Mouse (Mus musculus) left cerebral cortex, adult 2 months (tissue): Measurements from ENCODE around the gene Prkce. TPM values are rescaled to one million over a fixed set of nuclear protein-coding genes. Genes with fewer than 3 reads are reported as not detected.
A peak's percentile ranks its signal among the peaks of the same experiment; 100 is the strongest.

ENCODE experiments used
- DNase-seq, 2 experiments: peaks; one replicate each; pipeline ENCODE4 v3.0.0; 2021 to 2022; ENCODE audit warnings: low spot score in 2 of 2, mixed read lengths in 1 of 2; ENCODE audit errors: extremely low spot score in 1 of 2
- H3K27ac ChIP-seq: fragments of 200-600 bp; 2 replicates; pipeline ENCODE4 v1.8.1; 2022
- H3K4me3 ChIP-seq: fragments of 200-600 bp; 2 replicates; pipeline ENCODE4 v1.8.1; 2022
- CTCF ChIP-seq: fragments of 200-600 bp; IDR thresholded peaks from 2 replicates; pipeline ENCODE4 v1.8.1; 2022; ENCODE audit warnings: antibody characterized with exemption, mild to moderate bottlenecking, moderate library complexity
- intact Hi-C: fragments of 180-260 bp; cut with DNase I; formaldehyde crosslinking; loops from one replicate; pipeline ENCODE4 v1.15.1; 2025
- total RNA-seq, 2 experiments: library from RNA; stranded (reverse); gene quantifications; 2 replicates each; pipeline ENCODE4 v1.2.3; 2021

Gene Prkce
- total RNA-seq, 2 experiments from 2014 or later: 277 to 284 TPM

DNA sequence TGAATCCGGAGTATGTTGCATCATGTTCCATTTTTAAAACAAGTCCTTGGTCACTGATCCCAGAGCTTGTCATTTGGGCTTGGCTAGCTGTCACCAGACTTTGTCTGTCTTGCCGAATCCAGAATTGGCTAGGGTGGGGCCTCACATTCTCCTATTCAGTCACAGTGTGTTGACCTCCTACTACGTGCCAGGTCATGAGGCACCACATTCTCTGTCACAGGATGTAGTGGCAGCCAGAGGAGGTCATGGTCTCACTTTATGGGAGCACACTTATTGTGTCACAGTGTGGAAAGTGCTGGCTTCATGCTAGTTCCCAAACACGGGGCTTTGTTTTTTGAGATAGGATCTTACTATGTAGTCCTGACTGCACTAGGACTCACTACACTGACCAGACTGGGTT, 333.8 kb downstream of the Prkce start:
- Histone ChIP-seq H3K4me3 (no peak overlapping the region), H3K27ac (no peak overlapping the region)
- no peak for TF ChIP-seq CTCF
- no peak for DNase-seq
- intact Hi-C loops: loop anchor here (10.0 kb wide), 1 partner anchor 743 kb away; no protein-coding TSS in a partner anchor

- no peak for DNase-seq
Observed at GRCm38 (mm10) chr17:86503208-86503897, 335.8 kb downstream of the Prkce start.

DNA sequence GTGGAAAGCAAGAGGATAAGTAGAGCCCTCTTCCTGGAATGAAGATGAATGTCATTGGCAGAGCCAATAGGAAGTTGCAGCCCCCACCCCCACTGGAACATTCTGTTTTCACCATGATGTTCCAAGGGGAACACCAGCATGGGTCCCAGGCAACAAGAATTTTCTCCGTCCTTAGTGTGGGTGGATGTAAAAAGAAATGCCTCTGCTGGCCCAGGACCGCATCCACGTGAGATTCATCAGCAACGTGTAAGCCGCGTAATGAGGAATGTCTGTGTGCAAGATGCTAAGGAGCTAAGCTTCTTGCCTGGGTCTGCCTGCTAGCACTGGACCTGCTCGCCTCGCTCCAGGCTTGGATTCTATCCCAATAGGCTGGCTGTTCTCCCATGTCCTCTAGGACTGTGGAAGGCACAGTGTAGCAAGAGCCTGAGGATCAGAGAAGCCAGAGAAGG, 337.6 kb downstream of the Prkce start, which contains the start of gene Gm10309:
Gene Gm10309, minus strand, starts transcription at position 50 of the 449 bp plus-strand sequence.
- Histone ChIP-seq H3K27ac (no peak within 1 kb of the TSS), H3K4me3 (no peak within 1 kb of the TSS)
- TF ChIP-seq CTCF: no peak
- DNase-seq: peak in 1 of 2 experiments; percentile 25
- intact Hi-C loops: loop anchor here (10.0 kb wide), 1 partner anchor 740 kb away; no protein-coding TSS in a partner anchor

More at GRCm38 (mm10) chr17:86503208-86503897, 335.8 kb downstream of the Prkce start:
- no peak overlapping the region for H3K27ac ChIP-seq
- intact Hi-C loops: loop anchor here (10.0 kb wide), 1 partner anchor 741 kb away; no protein-coding TSS in a partner anchor
- H3K4me3 ChIP-seq: no peak overlapping the region
- TF ChIP-seq CTCF: no peak

DNA sequence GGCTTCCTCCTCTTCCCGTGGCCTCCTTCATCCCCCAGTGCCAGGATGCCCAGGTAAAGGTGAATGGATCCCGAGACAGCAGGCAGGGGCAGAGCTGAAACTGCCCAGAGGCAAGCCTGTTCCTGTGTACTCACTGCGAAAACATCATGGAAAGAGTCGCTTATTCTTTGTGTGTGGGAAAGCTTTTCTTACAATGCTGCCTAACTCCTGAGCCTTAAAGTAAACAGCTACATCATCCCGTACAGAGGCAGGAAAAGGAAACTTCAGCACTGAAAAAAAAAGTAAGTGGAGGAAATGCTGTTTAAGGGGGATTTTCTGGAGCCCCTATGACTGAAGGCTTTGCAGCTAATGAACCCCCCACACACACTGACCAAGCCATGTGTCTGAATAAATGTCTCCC, 339.3 kb downstream of the Prkce start:
- intact Hi-C loops: loop anchor here (10.0 kb wide), 1 partner anchor 738 kb away; no protein-coding TSS in a partner anchor
- DNase-seq: no peak
- no peak overlapping the region for H3K4me3 ChIP-seq
- no peak for TF ChIP-seq CTCF
- H3K27ac ChIP-seq: no peak overlapping the region; the same call in 1 of the 2 replicates

DNA sequence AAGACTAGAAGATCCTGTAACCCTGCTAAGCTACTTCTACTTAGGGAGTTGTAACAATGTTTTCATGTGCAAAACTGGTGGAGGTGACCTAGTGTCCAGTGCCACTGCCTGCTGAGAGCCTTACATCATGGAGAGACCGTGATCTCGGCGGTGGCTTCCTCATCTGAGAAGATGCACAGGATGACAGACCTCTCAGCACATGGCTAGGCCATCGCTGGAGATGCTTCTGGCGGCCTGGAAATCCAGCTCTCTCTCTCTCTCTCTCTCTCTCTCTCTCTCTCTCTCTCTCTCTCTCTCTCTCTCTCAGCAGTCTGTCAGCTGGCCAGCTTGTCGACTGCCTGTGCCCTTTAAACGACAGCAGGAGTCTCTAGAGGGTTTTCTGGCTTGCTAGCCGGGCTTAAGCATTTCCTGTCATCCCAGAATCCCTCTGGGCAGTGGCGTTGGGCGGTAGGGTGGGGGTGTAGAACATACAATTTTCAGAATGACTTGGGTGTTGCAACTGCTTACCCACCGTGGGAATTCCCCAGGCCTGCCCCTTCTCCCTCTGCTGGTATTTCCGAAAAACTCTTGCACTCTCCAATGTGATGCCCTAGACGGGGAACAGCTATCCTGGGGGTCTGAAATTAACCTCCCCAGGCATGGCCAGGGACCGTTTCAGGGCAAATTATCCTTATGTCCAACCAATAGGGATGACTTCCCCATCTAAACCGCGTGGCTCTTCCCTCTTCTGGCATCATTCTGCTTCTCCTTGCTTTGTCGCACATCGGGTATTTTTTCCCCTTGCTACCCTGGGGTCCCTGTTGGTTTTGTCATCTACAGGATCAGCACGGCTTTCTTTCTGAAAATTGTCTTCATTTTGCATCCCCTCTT, 340.0 kb downstream of the Prkce start:
- Histone ChIP-seq H3K4me3 (no peak overlapping the region), H3K27ac (no peak overlapping the region; the same call in 1 of the 2 replicates)
- intact Hi-C loops: loop anchor here (10.0 kb wide), 1 partner anchor 737 kb away; no protein-coding TSS in a partner anchor
- no peak for DNase-seq
- TF ChIP-seq CTCF: no peak; the same call in 1 of the 2 replicates

GRCm38 (mm10) chr17:86508212-86508490, 340.6 kb downstream of the Prkce start:
- DNase-seq: no peak
- H3K27ac ChIP-seq: no peak overlapping the region
- no peak overlapping the region for H3K4me3 ChIP-seq
- intact Hi-C loops: loop anchor here (10.0 kb wide), 1 partner anchor 737 kb away; no protein-coding TSS in a partner anchor
- no peak for TF ChIP-seq CTCF

DNA sequence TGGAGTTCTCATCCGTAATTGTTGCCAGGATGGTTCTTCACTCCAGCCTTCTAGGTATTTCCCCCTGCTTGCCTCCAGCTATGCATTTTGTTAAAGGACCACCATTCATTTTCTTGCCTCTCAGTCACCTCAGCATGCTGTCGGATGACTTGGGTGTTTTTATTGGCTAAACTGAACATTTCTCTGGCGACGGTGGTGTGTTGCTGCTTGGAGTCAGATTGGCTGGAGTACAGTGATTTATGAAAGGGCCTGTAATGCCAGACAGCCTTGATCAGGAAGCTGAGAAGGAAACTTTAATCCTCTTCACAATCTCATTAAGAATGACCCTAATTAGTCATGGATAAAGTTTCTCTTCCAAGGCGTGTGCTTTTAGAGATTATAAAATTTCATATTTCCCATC, 342.3 kb downstream of the Prkce start:
- intact Hi-C loops: loop anchor here (10.0 kb wide), 1 partner anchor 735 kb away; no protein-coding TSS in a partner anchor
- no peak for DNase-seq
- no peak for TF ChIP-seq CTCF
- H3K27ac ChIP-seq: no peak overlapping the region
- H3K4me3 ChIP-seq: no peak overlapping the region

- Histone ChIP-seq H3K27ac (no peak overlapping the region), H3K4me3 (no peak overlapping the region)
- intact Hi-C loops: no loop called here
- no peak for TF ChIP-seq CTCF
- no peak for DNase-seq
Observed at GRCm38 (mm10) chr17:86514974-86515620, 347.5 kb downstream of the Prkce start.

GRCm38 (mm10) chr17:86516630-86517029, 349.0 kb downstream of the Prkce start:
- no peak for TF ChIP-seq CTCF
- DNase-seq: no peak
- H3K4me3 ChIP-seq: no peak overlapping the region
- H3K27ac ChIP-seq: no peak overlapping the region; the same call in 1 of the 2 replicates
- intact Hi-C loops: no loop called here

GRCm38 (mm10) chr17:86518604-86519003, 351.0 kb downstream of the Prkce start:
- Histone ChIP-seq H3K4me3 (no peak overlapping the region), H3K27ac (no peak overlapping the region)
- peak; percentile 28; the same call in 1 of the 2 replicates for TF ChIP-seq CTCF
- no peak for DNase-seq
- intact Hi-C loops: no loop called here

DNA sequence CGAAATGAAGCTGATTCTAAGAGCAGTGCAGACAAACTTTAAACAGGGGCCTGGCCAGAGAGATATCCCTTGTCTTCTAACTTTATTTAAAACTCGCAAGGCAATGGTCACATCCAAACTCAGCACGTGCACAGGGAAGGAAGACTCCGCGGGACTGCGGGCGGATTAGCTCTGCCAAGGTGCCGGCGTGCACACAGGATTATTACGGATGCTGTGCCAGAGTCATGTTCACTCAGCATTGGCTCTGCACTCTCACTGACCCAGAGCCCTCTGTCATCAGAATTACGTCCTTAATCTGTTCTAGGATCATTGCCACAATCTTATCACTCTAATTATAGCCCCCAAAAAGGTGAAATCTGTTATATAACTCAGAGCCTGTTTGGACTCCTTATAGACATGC, 353.7 kb downstream of the Prkce start:
- no peak for DNase-seq
- H3K27ac ChIP-seq: no peak overlapping the region
- H3K4me3 ChIP-seq: no peak overlapping the region
- intact Hi-C loops: no loop called here
- TF ChIP-seq CTCF: no peak
